Comparison of ENCODE assay signal across 8 mouse cellular contexts in genomic region chr8:126832163-126832978, GRCm38 (mm10).
DNase-seq lines count a peak whose midpoint lies in the region; ATAC-seq and TF ChIP-seq lines count a peak whose summit lies in the region.

No protein-coding gene starts in this region.

- H3K4me3 ChIP-seq in heart, postnatal 0 days (ENCODE audit: low read depth, low read length), result no peak overlapping the region
- H3K4me3 ChIP-seq in limb, embryonic 12.5 days (replicated peaks), result no peak overlapping the region

- H3K4me2 ChIP-seq in heart, postnatal 0 days (ENCODE audit: low read depth, low read length), result no peak overlapping the region
- H3K4me2 ChIP-seq in limb, embryonic 12.5 days, result no peak overlapping the region

- H3K27ac ChIP-seq in heart, postnatal 0 days (ENCODE audit: low read depth), result peak overlapping the region; percentile 79
- H3K27ac ChIP-seq in limb, embryonic 12.5 days, result peak overlapping the region; percentile 91

- no peaks in the 10 kb centered on the region for H3K9me3 ChIP-seq in heart, postnatal 0 days (replicated peaks; ENCODE audit: control insufficient read depth, low read length)
- no peaks in the 10 kb centered on the region for H3K9me3 ChIP-seq in limb, embryonic 12.5 days

- H3K36me3 ChIP-seq in heart, postnatal 0 days (replicated peaks; ENCODE audit: control insufficient read depth, insufficient read depth, low read length), result no peaks in the 10 kb centered on the region
- no peaks in the 10 kb centered on the region for H3K36me3 ChIP-seq in limb, embryonic 12.5 days

- no peaks in the 10 kb centered on the region for H3K27me3 ChIP-seq in heart, postnatal 0 days (ENCODE audit: control insufficient read depth, insufficient read depth, low read length)
- no peaks in the 10 kb centered on the region for H3K27me3 ChIP-seq in limb, embryonic 12.5 days

- TF ChIP-seq EP300 in heart, postnatal 0 days (IDR thresholded peaks at IDR 0.05; ENCODE audit: low read depth), result no peak

- intact Hi-C loops in left cerebral cortex, postnatal 4 days (cut with DNase I), result no loop called here

- DNase-seq in adrenal gland, postnatal 10 days, result peak; percentile 44
- DNase-seq in adrenal gland, postnatal 25 days, result no peak
- DNase-seq in heart, postnatal 0 days (ENCODE audit: low spot score), result no peak
- no peak for DNase-seq in yolk sac, embryonic 10.5 days (ENCODE audit: low spot score)
- DNase-seq in left cerebral cortex, postnatal 4 days, result no peak

- ATAC-seq in activated CD4-positive, CD25-positive, alpha-beta regulatory T cell, adult 4 months, result peak; percentile 78
- no peak for ATAC-seq in heart, postnatal 0 days (ENCODE audit: insufficient read depth, low read depth)
- ATAC-seq in limb, embryonic 12.5 days (ENCODE audit: insufficient number of reproducible peaks, insufficient read depth, low FRiP score, low TSS enrichment, low read depth), result no peak
- peak; percentile 83 for ATAC-seq in monocyte, adult 5-6 weeks (replicated peaks; ENCODE audit: insufficient number of reproducible peaks, low FRiP score, low TSS enrichment, poor library complexity, severe bottlenecking)

- no peak overlapping the region for H3K9ac ChIP-seq in heart, postnatal 0 days (replicated peaks; ENCODE audit: low read depth, low read length)
- H3K9ac ChIP-seq in limb, embryonic 12.5 days (replicated peaks), result no peak overlapping the region

- no peak for TF ChIP-seq CTCF in heart, postnatal 0 days (IDR thresholded peaks at IDR 0.05; ENCODE audit: low read depth)

- 64% methylated on average over 12 of the region's 12 CpGs for WGBS in heart, postnatal 0 days
- WGBS in limb, embryonic 12.5 days, result 64% methylated on average over 12 of the region's 12 CpGs

- peaks cover 56% of the 10 kb centered on the region for H3K4me1 ChIP-seq in heart, postnatal 0 days (ENCODE audit: control insufficient read depth, insufficient read depth)
- H3K4me1 ChIP-seq in limb, embryonic 12.5 days (replicated peaks), result peaks cover 61% of the 10 kb centered on the region

Comparison
In these comparisons a context has a peak if more than half of its experiments do, and no peak if none do; other contexts are left out.
1. ATAC-seq: peak in activated CD4-positive, CD25-positive, alpha-beta regulatory T cell, adult 4 months (single experiment) and monocyte, adult 5-6 weeks (single experiment); none in heart, postnatal 0 days (single experiment) and limb, embryonic 12.5 days (single experiment).